Mouse (Mus musculus): ENCODE measurements around the gene Klrb1a. TPM values are rescaled to one million over a fixed set of nuclear protein-coding genes. Genes with fewer than 3 reads are reported as not detected.
A peak's percentile ranks its signal among the peaks of the same experiment; 100 is the strongest.

The Klrb1a gene
- polyA plus RNA-seq, 1 experiment from 2014 or later: not detected

- no peak for ATAC-seq (ENCODE audit: low read depth)
- Histone ChIP-seq H3K4me3 (ENCODE audit: low read length) (no peak overlapping the region), H3K9me3 (ENCODE audit: control insufficient read depth, low read length) (no peaks in the 10 kb centered on the region), H3K9ac (ENCODE audit: low read length) (no peak overlapping the region), H3K27ac (ENCODE audit: low read length) (no peak overlapping the region), H3K27me3 (ENCODE audit: control insufficient read depth, insufficient read depth, low read depth, low read length) (no peaks in the 10 kb centered on the region), H3K4me1 (replicated peaks; ENCODE audit: control insufficient read depth, insufficient read depth, low read length) (no peaks in the 10 kb centered on the region; the same call in 1 of the 2 replicates), H3K36me3 (ENCODE audit: control insufficient read depth, insufficient read depth, low read length) (no peaks in the 10 kb centered on the region), H3K4me2 (ENCODE audit: low read depth, low read length) (no peak overlapping the region)
- 76% methylated on average over 11 of the region's 11 CpGs for WGBS
Observed at GRCm38 (mm10) chr6:128585642-128586245, 37.6 kb downstream of the Klrb1a start.

GRCm38 (mm10) chr6:128584070-128584660, 39.2 kb downstream of the Klrb1a start:
- Histone ChIP-seq H3K27ac (ENCODE audit: low read length) (no peak overlapping the region), H3K27me3 (ENCODE audit: control insufficient read depth, insufficient read depth, low read depth, low read length) (no peaks in the 10 kb centered on the region), H3K4me2 (ENCODE audit: low read depth, low read length) (no peak overlapping the region), H3K9ac (ENCODE audit: low read length) (no peak overlapping the region), H3K4me3 (ENCODE audit: low read length) (no peak overlapping the region), H3K36me3 (ENCODE audit: control insufficient read depth, insufficient read depth, low read length) (no peaks in the 10 kb centered on the region), H3K9me3 (ENCODE audit: control insufficient read depth, low read length) (no peaks in the 10 kb centered on the region), H3K4me1 (replicated peaks; ENCODE audit: control insufficient read depth, insufficient read depth, low read length) (no peaks in the 10 kb centered on the region; the same call in 1 of the 2 replicates)
- ATAC-seq (ENCODE audit: low read depth): peak; percentile 64; the same call in 1 of the 2 replicates
- 19% methylated on average over 10 of the region's 10 CpGs for WGBS

GRCm38 (mm10) chr6:128581508-128581907, 41.8 kb downstream of the Klrb1a start, which contains the start of gene A2ml1:
Gene A2ml1, minus strand, starts transcription at chr6:128581608.
- ATAC-seq (ENCODE audit: low read depth): no peak
- no peaks in the 10 kb centered on the region for H3K9me3 ChIP-seq (ENCODE audit: control insufficient read depth, low read length)
- H3K4me1 ChIP-seq (replicated peaks; ENCODE audit: control insufficient read depth, insufficient read depth, low read length): no peaks in the 10 kb centered on the region; the same call in 1 of the 2 replicates
- no peak within 1 kb of the TSS for H3K4me2 ChIP-seq (ENCODE audit: low read depth, low read length)
- WGBS: 54% methylated on average over 11 of the region's 11 CpGs
- no peaks in the 10 kb centered on the region for H3K36me3 ChIP-seq (ENCODE audit: control insufficient read depth, insufficient read depth, low read length)
- H3K9ac ChIP-seq (ENCODE audit: low read length): no peak within 1 kb of the TSS
- H3K27ac ChIP-seq (ENCODE audit: low read length): no peak within 1 kb of the TSS
- H3K4me3 ChIP-seq (ENCODE audit: low read length): no peak within 1 kb of the TSS
- no peaks in the 10 kb centered on the region for H3K27me3 ChIP-seq (ENCODE audit: control insufficient read depth, insufficient read depth, low read depth, low read length)

GRCm38 (mm10) chr6:128577301-128577700, 46.0 kb downstream of the Klrb1a start:
- Histone ChIP-seq H3K4me2 (ENCODE audit: low read depth, low read length) (no peak overlapping the region), H3K27me3 (ENCODE audit: control insufficient read depth, insufficient read depth, low read depth, low read length) (no peaks in the 10 kb centered on the region), H3K27ac (ENCODE audit: low read length) (no peak overlapping the region), H3K4me3 (ENCODE audit: low read length) (no peak overlapping the region), H3K9ac (ENCODE audit: low read length) (no peak overlapping the region), H3K4me1 (replicated peaks; ENCODE audit: control insufficient read depth, insufficient read depth, low read length) (no peaks in the 10 kb centered on the region), H3K9me3 (ENCODE audit: control insufficient read depth, low read length) (no peaks in the 10 kb centered on the region), H3K36me3 (ENCODE audit: control insufficient read depth, insufficient read depth, low read length) (no peaks in the 10 kb centered on the region)
- ATAC-seq (ENCODE audit: low read depth): no peak
- WGBS: 68% methylated on average over 9 of the region's 9 CpGs

- no peaks in the 10 kb centered on the region for H3K9me3 ChIP-seq (ENCODE audit: control insufficient read depth, low read length)
- no peaks in the 10 kb centered on the region for H3K4me1 ChIP-seq (replicated peaks; ENCODE audit: control insufficient read depth, insufficient read depth, low read length)
- H3K27ac ChIP-seq (ENCODE audit: low read length): no peak overlapping the region
- no peaks in the 10 kb centered on the region for H3K36me3 ChIP-seq (ENCODE audit: control insufficient read depth, insufficient read depth, low read length)
- no peak for ATAC-seq (ENCODE audit: low read depth)
- H3K9ac ChIP-seq (ENCODE audit: low read length): no peak overlapping the region
- 84% methylated on average over 11 of the region's 11 CpGs for WGBS
- no peak overlapping the region for H3K4me2 ChIP-seq (ENCODE audit: low read depth, low read length)
- no peaks in the 10 kb centered on the region for H3K27me3 ChIP-seq (ENCODE audit: control insufficient read depth, insufficient read depth, low read depth, low read length)
- H3K4me3 ChIP-seq (ENCODE audit: low read length): no peak overlapping the region
Observed at GRCm38 (mm10) chr6:128566589-128566988, 56.7 kb downstream of the Klrb1a start.

Other genes starting within 250 kb of the Klrb1a start
- gene Tex52, start 248.1 kb downstream of the Klrb1a start, polyA plus RNA-seq (2015; fragmentation: Nextera tagmentation; extraction: Ambion mirVana): 0.31 and 0.65 TPM in 2 replicates
- gene Gm44596, start 248.0 kb downstream of the Klrb1a start, polyA plus RNA-seq (2015; fragmentation: Nextera tagmentation; extraction: Ambion mirVana): not detected in 2 replicates
- gene Nrip2, start 224.2 kb downstream of the Klrb1a start, polyA plus RNA-seq (2015; fragmentation: Nextera tagmentation; extraction: Ambion mirVana): 3.5 and 3.6 TPM in 2 replicates
- 29.6 and 32.2 TPM in 2 replicates for gene Itfg2, start 198.6 kb downstream of the Klrb1a start, polyA plus RNA-seq (2015; fragmentation: Nextera tagmentation; extraction: Ambion mirVana)
- 400 and 427 TPM in 2 replicates for gene Fkbp4, start 184.9 kb downstream of the Klrb1a start, polyA plus RNA-seq (2015; fragmentation: Nextera tagmentation; extraction: Ambion mirVana)
- 0.79 and 7.8 TPM in 2 replicates for gene Pzp, start 96.8 kb downstream of the Klrb1a start, polyA plus RNA-seq (2015; fragmentation: Nextera tagmentation; extraction: Ambion mirVana)
- 4.9 and 7.3 TPM in 2 replicates for gene A2ml1, start 41.9 kb downstream of the Klrb1a start, polyA plus RNA-seq (2015; fragmentation: Nextera tagmentation; extraction: Ambion mirVana)
- 0.50 TPM in 1 of 2 replicates, not detected in the other for gene Clec2h, start 38.9 kb upstream of the Klrb1a start, polyA plus RNA-seq (2015; fragmentation: Nextera tagmentation; extraction: Ambion mirVana)
- gene Klrb1, start 99.5 kb upstream of the Klrb1a start, polyA plus RNA-seq (2015; fragmentation: Nextera tagmentation; extraction: Ambion mirVana): not detected in 2 replicates
- gene Klrb1c, start 165.7 kb upstream of the Klrb1a start, polyA plus RNA-seq (2015; fragmentation: Nextera tagmentation; extraction: Ambion mirVana): 0.25 and 0.33 TPM in 2 replicates
- gene Gm44511, start 202.8 kb upstream of the Klrb1a start, polyA plus RNA-seq (2015; fragmentation: Nextera tagmentation; extraction: Ambion mirVana): not detected in 2 replicates
- gene Klrb1b, start 202.8 kb upstream of the Klrb1a start, polyA plus RNA-seq (2015; fragmentation: Nextera tagmentation; extraction: Ambion mirVana): 0.29 and 0.33 TPM in 2 replicates

Measured in lung, embryonic 16.5 days (tissue).